Mouse (Mus musculus): Measurements from ENCODE around the gene Slc2a4. TPM values are rescaled to one million over a fixed set of nuclear protein-coding genes. Genes with fewer than 3 reads are reported as not detected.
"Not testable (repeated sequence)": the region's sequence is repeated elsewhere in the genome, so short reads cannot be mapped to it uniquely, and the experiment has no call there.

Slc2a4 gene
- total RNA-seq, 2 experiments from 2014 or later: 67.6 to 81.9 TPM

- no peak for DNase-seq
Measured at GRCm38 (mm10) chr11:69970775-69971174, 22.8 kb upstream of the Slc2a4 start.

- DNase-seq: no peak
Measured at GRCm38 (mm10) chr11:69970222-69970621, 22.2 kb upstream of the Slc2a4 start.

GRCm38 (mm10) chr11:69968793-69969192 is 20.8 kb upstream of the Slc2a4 start:
- no peak for DNase-seq

- no peak for DNase-seq
Measured at GRCm38 (mm10) chr11:69966860-69967517, 19.0 kb upstream of the Slc2a4 start.

- peak; percentile 50 for DNase-seq
Measured at GRCm38 (mm10) chr11:69966006-69966859, 18.2 kb upstream of the Slc2a4 start.

GRCm38 (mm10) chr11:69965271-69966005 is 17.4 kb upstream of the Slc2a4 start:
- no peak for DNase-seq

GRCm38 (mm10) chr11:69964650-69965270 is 16.8 kb upstream of the Slc2a4 start, which contains the start of gene Cldn7:
Cldn7 (plus strand) TSS chr11:69964779.
- DNase-seq: no peak

GRCm38 (mm10) chr11:69961841-69962240 is 13.9 kb upstream of the Slc2a4 start:
- DNase-seq: no peak

GRCm38 (mm10) chr11:69960616-69961015 is 12.6 kb upstream of the Slc2a4 start:
- DNase-seq: peak; percentile 21

- DNase-seq: no peak
Measured at GRCm38 (mm10) chr11:69956218-69956617, 8.2 kb upstream of the Slc2a4 start.

- DNase-seq: not testable (repeated sequence)
Measured at GRCm38 (mm10) chr11:69955618-69956017, 7.6 kb upstream of the Slc2a4 start.

GRCm38 (mm10) chr11:69953267-69953915 is 5.4 kb upstream of the Slc2a4 start:
- no peak for DNase-seq

GRCm38 (mm10) chr11:69952274-69952673 is 4.3 kb upstream of the Slc2a4 start:
- no peak for DNase-seq

- DNase-seq: peak; percentile 46
Measured at GRCm38 (mm10) chr11:69950807-69951459, 2.9 kb upstream of the Slc2a4 start.

GRCm38 (mm10) chr11:69948763-69949150 is 769 bp upstream of the Slc2a4 start:
- DNase-seq: peak; percentile 92

- DNase-seq: peak; percentile 82
Measured at GRCm38 (mm10) chr11:69947337-69948065, 487 bp downstream of the Slc2a4 start.

GRCm38 (mm10) chr11:69945997-69946891 is 1.7 kb downstream of the Slc2a4 start:
- DNase-seq: no peak

GRCm38 (mm10) chr11:69945216-69945615 is 2.8 kb downstream of the Slc2a4 start:
- peak; percentile 70 for DNase-seq

- no peak for DNase-seq
Measured at GRCm38 (mm10) chr11:69940962-69941361, 7.0 kb downstream of the Slc2a4 start.
